Mouse (Mus musculus): ENCODE results near the gene Cdk14. TPM values are rescaled to one million over a fixed set of nuclear protein-coding genes. Genes with fewer than 3 reads are reported as not detected.

The Cdk14 gene
- 2.2 and 2.6 TPM in 2 replicates for polyA plus RNA-seq (2012; rRNA removed)

GRCm38 (mm10) chr5:5419992-5420455, at the start of gene Cdk14:
Gene Cdk14 (minus strand): TSS chr5:5420312.
- TF ChIP-seq CTCF (conservative IDR thresholded peaks at IDR 0.05; ENCODE audit: insufficient read depth, insufficient read length, low read depth, low read length) (no peak), POLR2A (IDR thresholded peaks at IDR 0.05; ENCODE audit: low read depth, low read length) (no peak)
- H3K4me1 ChIP-seq (ENCODE audit: control insufficient read depth, insufficient read depth, low read length): no peaks in the 10 kb centered on the region
- no peak within 1 kb of the TSS for H3K27ac ChIP-seq (ENCODE audit: insufficient read depth, low read depth, low read length)
- no peaks in the 10 kb centered on the region for H3K27me3 ChIP-seq (replicated peaks; ENCODE audit: control insufficient read depth, insufficient read depth, low read length)
- DNase-seq: peak; percentile 22
- no peak within 1 kb of the TSS for H3K4me3 ChIP-seq (ENCODE audit: insufficient read depth, low read depth, low read length)
- H3K36me3 ChIP-seq (ENCODE audit: control insufficient read depth, insufficient read depth, low read length): no peaks in the 10 kb centered on the region
- 74% methylated on average over 9 of the region's 9 CpGs for WGBS

- 76% methylated on average over 1 of the region's 1 CpGs for WGBS
- Histone ChIP-seq H3K36me3 (ENCODE audit: control insufficient read depth, insufficient read depth, low read length) (no peaks in the 10 kb centered on the region), H3K27me3 (replicated peaks; ENCODE audit: control insufficient read depth, insufficient read depth, low read length) (no peaks in the 10 kb centered on the region), H3K4me1 (ENCODE audit: control insufficient read depth, insufficient read depth, low read length) (no peaks in the 10 kb centered on the region), H3K27ac (ENCODE audit: insufficient read depth, low read depth, low read length) (no peak overlapping the region), H3K4me3 (ENCODE audit: insufficient read depth, low read depth, low read length) (no peak overlapping the region)
- DNase-seq: no peak
- TF ChIP-seq POLR2A (IDR thresholded peaks at IDR 0.05; ENCODE audit: low read depth, low read length) (no peak), CTCF (conservative IDR thresholded peaks at IDR 0.05; ENCODE audit: insufficient read depth, insufficient read length, low read depth, low read length) (no peak)
These were observed 45.1 kb upstream of the Cdk14 start for GRCm38 (mm10) chr5:5465256-5465655.

- no peak overlapping the region for H3K4me3 ChIP-seq (ENCODE audit: insufficient read depth, low read depth, low read length)
- no peak overlapping the region for H3K27ac ChIP-seq (ENCODE audit: insufficient read depth, low read depth, low read length)
- TF ChIP-seq POLR2A (IDR thresholded peaks at IDR 0.05; ENCODE audit: low read depth, low read length): no peak
- no peak for TF ChIP-seq CTCF (conservative IDR thresholded peaks at IDR 0.05; ENCODE audit: insufficient read depth, insufficient read length, low read depth, low read length)
- WGBS: 54% methylated on average over 5 of the region's 5 CpGs
- H3K27me3 ChIP-seq (replicated peaks; ENCODE audit: control insufficient read depth, insufficient read depth, low read length): no peaks in the 10 kb centered on the region
- no peaks in the 10 kb centered on the region for H3K4me1 ChIP-seq (ENCODE audit: control insufficient read depth, insufficient read depth, low read length)
- DNase-seq: no peak
- H3K36me3 ChIP-seq (ENCODE audit: control insufficient read depth, insufficient read depth, low read length): no peaks in the 10 kb centered on the region
These were observed 11.8 kb upstream of the Cdk14 start for GRCm38 (mm10) chr5:5431746-5432438.

- H3K27ac ChIP-seq (ENCODE audit: insufficient read depth, low read depth, low read length): no peak overlapping the region
- TF ChIP-seq POLR2A (IDR thresholded peaks at IDR 0.05; ENCODE audit: low read depth, low read length) (no peak), CTCF (conservative IDR thresholded peaks at IDR 0.05; ENCODE audit: insufficient read depth, insufficient read length, low read depth, low read length) (no peak)
- WGBS: 75% methylated on average over 6 of the region's 6 CpGs
- H3K4me1 ChIP-seq (ENCODE audit: control insufficient read depth, insufficient read depth, low read length): no peaks in the 10 kb centered on the region
- DNase-seq: no peak
- H3K36me3 ChIP-seq (ENCODE audit: control insufficient read depth, insufficient read depth, low read length): no peaks in the 10 kb centered on the region
- H3K4me3 ChIP-seq (ENCODE audit: insufficient read depth, low read depth, low read length): no peak overlapping the region
- H3K27me3 ChIP-seq (replicated peaks; ENCODE audit: control insufficient read depth, insufficient read depth, low read length): no peaks in the 10 kb centered on the region
These were observed 3.6 kb upstream of the Cdk14 start for GRCm38 (mm10) chr5:5423723-5424171.

GRCm38 (mm10) chr5:5423081-5423480, 3.0 kb upstream of the Cdk14 start:
- H3K36me3 ChIP-seq (ENCODE audit: control insufficient read depth, insufficient read depth, low read length): no peaks in the 10 kb centered on the region
- WGBS: 94% methylated on average over 4 of the region's 4 CpGs
- H3K4me3 ChIP-seq (ENCODE audit: insufficient read depth, low read depth, low read length): no peak overlapping the region
- DNase-seq: no peak
- no peaks in the 10 kb centered on the region for H3K27me3 ChIP-seq (replicated peaks; ENCODE audit: control insufficient read depth, insufficient read depth, low read length)
- H3K4me1 ChIP-seq (ENCODE audit: control insufficient read depth, insufficient read depth, low read length): no peaks in the 10 kb centered on the region
- no peak for TF ChIP-seq POLR2A (IDR thresholded peaks at IDR 0.05; ENCODE audit: low read depth, low read length)
- TF ChIP-seq CTCF (conservative IDR thresholded peaks at IDR 0.05; ENCODE audit: insufficient read depth, insufficient read length, low read depth, low read length): no peak
- H3K27ac ChIP-seq (ENCODE audit: insufficient read depth, low read depth, low read length): no peak overlapping the region

- TF ChIP-seq POLR2A (IDR thresholded peaks at IDR 0.05; ENCODE audit: low read depth, low read length) (no peak), CTCF (conservative IDR thresholded peaks at IDR 0.05; ENCODE audit: insufficient read depth, insufficient read length, low read depth, low read length) (no peak)
- Histone ChIP-seq H3K4me3 (ENCODE audit: insufficient read depth, low read depth, low read length) (no peak overlapping the region), H3K27ac (ENCODE audit: insufficient read depth, low read depth, low read length) (no peak overlapping the region), H3K4me1 (ENCODE audit: control insufficient read depth, insufficient read depth, low read length) (no peaks in the 10 kb centered on the region), H3K27me3 (replicated peaks; ENCODE audit: control insufficient read depth, insufficient read depth, low read length) (no peaks in the 10 kb centered on the region), H3K36me3 (ENCODE audit: control insufficient read depth, insufficient read depth, low read length) (no peaks in the 10 kb centered on the region)
- 96% methylated on average over 2 of the region's 2 CpGs for WGBS
- no peak for DNase-seq
These were observed 1.3 kb upstream of the Cdk14 start for GRCm38 (mm10) chr5:5421439-5421838.

GRCm38 (mm10) chr5:5419253-5419652, 859 bp downstream of the Cdk14 start:
- TF ChIP-seq CTCF (conservative IDR thresholded peaks at IDR 0.05; ENCODE audit: insufficient read depth, insufficient read length, low read depth, low read length): no peak
- no peak for TF ChIP-seq POLR2A (IDR thresholded peaks at IDR 0.05; ENCODE audit: low read depth, low read length)
- Histone ChIP-seq H3K4me3 (ENCODE audit: insufficient read depth, low read depth, low read length) (no peak overlapping the region), H3K27ac (ENCODE audit: insufficient read depth, low read depth, low read length) (no peak overlapping the region), H3K27me3 (replicated peaks; ENCODE audit: control insufficient read depth, insufficient read depth, low read length) (no peaks in the 10 kb centered on the region), H3K36me3 (ENCODE audit: control insufficient read depth, insufficient read depth, low read length) (no peaks in the 10 kb centered on the region), H3K4me1 (ENCODE audit: control insufficient read depth, insufficient read depth, low read length) (no peaks in the 10 kb centered on the region)
- DNase-seq: no peak
- 40% methylated on average over 1 of the region's 1 CpGs for WGBS

All from kidney, adult 2 months (tissue).